Mouse (Mus musculus) C2C12 (cell line): ENCODE measurements around the gene Unc50. TPM values are rescaled to one million over a fixed set of nuclear protein-coding genes. Genes with fewer than 3 reads are reported as not detected.

Experiments
- H3K27me3 ChIP-seq: one replicate; pipeline ENCODE4 v1.6.1; 2011; ENCODE audit not compliant: control insufficient read depth, insufficient read depth, insufficient read length
- H3K36me3 ChIP-seq: one replicate; pipeline ENCODE4 v1.6.1; 2011; ENCODE audit not compliant: control insufficient read depth, insufficient read depth
- H3K4me3 ChIP-seq: one replicate; pipeline ENCODE4 v1.5.1; 2011; ENCODE audit warnings: mild to moderate bottlenecking, control low read depth; ENCODE audit not compliant: poor library complexity, insufficient read depth, severe bottlenecking
- H3K79me2 ChIP-seq: one replicate; pipeline ENCODE4 v1.6.1; 2011; ENCODE audit not compliant: control insufficient read depth, insufficient read depth
- H3K79me3 ChIP-seq: one replicate; pipeline ENCODE4 v1.6.1; 2011; ENCODE audit warnings: low read depth, control low read depth
- H3ac ChIP-seq: one replicate; pipeline ENCODE3; 2011; ENCODE audit warnings: low read depth; ENCODE audit not compliant: control insufficient read depth, insufficient read length
- CEBPB ChIP-seq: IDR thresholded peaks from one replicate; pipeline ENCODE4 v1.6.1; 2011; ENCODE audit warnings: low read depth, mild to moderate bottlenecking, control low read depth, moderate library complexity
- CTCF ChIP-seq: IDR thresholded peaks from one replicate; pipeline ENCODE4 v1.5.1; 2011; ENCODE audit not compliant: control insufficient read depth, insufficient read depth, insufficient read length
- FOSL1 ChIP-seq: IDR thresholded peaks from one replicate; pipeline ENCODE4 v1.8.0; 2011; ENCODE audit warnings: mild to moderate bottlenecking, low read length; ENCODE audit not compliant: poor library complexity, insufficient read depth, severe bottlenecking
- MAX ChIP-seq: IDR thresholded peaks from one replicate; pipeline ENCODE4 v1.6.1; 2011; ENCODE audit warnings: mild to moderate bottlenecking, control low read depth
- MYOD1 ChIP-seq: IDR thresholded peaks from one replicate; pipeline ENCODE4 v1.6.1; 2011; ENCODE audit warnings: low read depth; ENCODE audit not compliant: control insufficient read depth, insufficient read length
- MYOG ChIP-seq: IDR thresholded peaks from one replicate; pipeline ENCODE4 v1.6.1; 2011; ENCODE audit not compliant: control insufficient read depth, insufficient read length; ENCODE audit errors: extremely low read depth
- USF1 ChIP-seq: IDR thresholded peaks from one replicate; pipeline ENCODE4 v1.6.1; 2011; ENCODE audit warnings: low read depth, mild to moderate bottlenecking, control low read depth, moderate library complexity
- polyA plus RNA-seq: library from polyadenylated mRNA; unstranded; fragments of >200 nt; fragmentation: generic; extraction: Trizol; gene quantifications from one replicate; pipeline ENCODE4 v1.2.1, GENCODE M21; 2012; ENCODE audit warnings: missing spikeins

Unc50 gene
- polyA plus RNA-seq, 1 experiment = 38.5 TPM

GRCm38 (mm10) chr1:37398961-37399360, 31.0 kb upstream of the Unc50 start:
- Histone ChIP-seq H3K4me3 (no peak overlapping the region), H3K79me2 (no peaks in the 10 kb centered on the region), H3ac (no peak overlapping the region), H3K36me3 (no peaks in the 10 kb centered on the region), H3K27me3 (no peaks in the 10 kb centered on the region), H3K79me3 (no peaks in the 10 kb centered on the region)
- TF ChIP-seq USF1 = no peak
- TF ChIP-seq FOSL1 = no peak

- Histone ChIP-seq H3K36me3 (no peaks in the 10 kb centered on the region), H3K4me3 (no peak overlapping the region), H3K79me2 (no peaks in the 10 kb centered on the region), H3K27me3 (no peaks in the 10 kb centered on the region), H3K79me3 (no peaks in the 10 kb centered on the region), H3ac (no peak overlapping the region)
- TF ChIP-seq FOSL1 = no peak
- TF ChIP-seq MYOG = no peak
- TF ChIP-seq CEBPB = no peak
- TF ChIP-seq USF1 = no peak
- no peak for TF ChIP-seq MAX
- no peak for TF ChIP-seq CTCF
Observed at GRCm38 (mm10) chr1:37399734-37400133, 30.2 kb upstream of the Unc50 start.

- no peak overlapping the region for H3ac ChIP-seq
- H3K27me3 ChIP-seq = no peaks in the 10 kb centered on the region
- no peak overlapping the region for H3K4me3 ChIP-seq
- TF ChIP-seq CTCF = peak; percentile 56
- TF ChIP-seq CEBPB = no peak
- no peak for TF ChIP-seq USF1
- H3K79me2 ChIP-seq = no peaks in the 10 kb centered on the region
- H3K36me3 ChIP-seq = no peaks in the 10 kb centered on the region
- no peaks in the 10 kb centered on the region for H3K79me3 ChIP-seq
Observed at GRCm38 (mm10) chr1:37401687-37402086, 28.3 kb upstream of the Unc50 start.

- no peak for TF ChIP-seq USF1
- no peak for TF ChIP-seq MAX
- no peak for TF ChIP-seq FOSL1
- no peak for TF ChIP-seq CTCF
- no peak for TF ChIP-seq MYOG
- TF ChIP-seq MYOD1 = no peak
- TF ChIP-seq CEBPB = no peak
- H3ac ChIP-seq = no peak overlapping the region
- H3K79me2 ChIP-seq = no peaks in the 10 kb centered on the region
- H3K27me3 ChIP-seq = no peaks in the 10 kb centered on the region
- H3K36me3 ChIP-seq = no peaks in the 10 kb centered on the region
- no peaks in the 10 kb centered on the region for H3K79me3 ChIP-seq
- H3K4me3 ChIP-seq = no peak overlapping the region
Observed at GRCm38 (mm10) chr1:37405137-37405536, 24.8 kb upstream of the Unc50 start.

- Histone ChIP-seq H3K79me3 (no peaks in the 10 kb centered on the region), H3K36me3 (no peaks in the 10 kb centered on the region), H3K79me2 (no peaks in the 10 kb centered on the region), H3ac (no peak overlapping the region), H3K4me3 (no peak overlapping the region), H3K27me3 (no peaks in the 10 kb centered on the region)
- TF ChIP-seq MYOG = no peak
- TF ChIP-seq USF1 = no peak
- TF ChIP-seq MAX = no peak
- TF ChIP-seq MYOD1 = no peak
- TF ChIP-seq FOSL1 = no peak
- TF ChIP-seq CEBPB = no peak
- no peak for TF ChIP-seq CTCF
Observed at GRCm38 (mm10) chr1:37407228-37407627, 22.7 kb upstream of the Unc50 start.

GRCm38 (mm10) chr1:37408059-37408458, 21.9 kb upstream of the Unc50 start:
- Histone ChIP-seq H3K36me3 (no peaks in the 10 kb centered on the region), H3K4me3 (no peak overlapping the region), H3ac (no peak overlapping the region), H3K79me2 (no peaks in the 10 kb centered on the region), H3K79me3 (no peaks in the 10 kb centered on the region), H3K27me3 (no peaks in the 10 kb centered on the region)
- TF ChIP-seq USF1 = no peak
- TF ChIP-seq FOSL1 = no peak
- no peak for TF ChIP-seq CEBPB
- no peak for TF ChIP-seq MYOG
- no peak for TF ChIP-seq MAX
- no peak for TF ChIP-seq MYOD1
- no peak for TF ChIP-seq CTCF
